Mouse (Mus musculus) CH12.LX (cell line): Measurements from ENCODE around the gene Ulk4. TPM values are rescaled to one million over a fixed set of nuclear protein-coding genes. Genes with fewer than 3 reads are reported as not detected.

Experiments
- DNase-seq: peaks from one replicate; pipeline ENCODE4 v3.0.0-alpha.2; 2013; ENCODE audit errors: extremely low read depth
- H3K27ac ChIP-seq: 2 replicates; pipeline ENCODE4 v1.5.1; 2012; ENCODE audit warnings: low read depth, mild to moderate bottlenecking, control low read depth, moderate library complexity; ENCODE audit not compliant: insufficient read depth
- H3K27me3 ChIP-seq: replicated peaks from 2 replicates; pipeline ENCODE3; 2012; ENCODE audit warnings: inconsistent platforms
- H3K36me3 ChIP-seq, 2 experiments: replicated peaks in 1 of 2; 2 replicates each; pipeline versions ENCODE3 to v1.6.1; 2012; ENCODE audit warnings: inconsistent platforms in 1 of 2, low read length in 1 of 2, mild to moderate bottlenecking in 1 of 2, mixed read lengths in 1 of 2, moderate library complexity in 1 of 2; ENCODE audit not compliant: control insufficient read depth in 1 of 2, insufficient read depth in 1 of 2
- H3K4me1 ChIP-seq, 2 experiments: 2 replicates each; pipeline ENCODE4 v1.6.1; 2012; ENCODE audit warnings: inconsistent platforms in 1 of 2, moderate library complexity in 1 of 2; ENCODE audit not compliant: insufficient read depth in 2 of 2, control insufficient read depth in 1 of 2
- H3K4me2 ChIP-seq: 2 replicates; pipeline ENCODE4 v1.6.1; 2012; ENCODE audit warnings: low read depth, mild to moderate bottlenecking, control low read depth; ENCODE audit not compliant: poor library complexity, insufficient read depth, severe bottlenecking
- H3K4me3 ChIP-seq, 3 experiments: fragments of 150-350 bp in 1 of 3; sonication (generic) in 1 of 3; replicated peaks in 1 of 3; 2 replicates each; pipeline versions ENCODE3 to v1.5.1; 2011 to 2012; ENCODE audit warnings: low read depth in 2 of 3, low read length in 2 of 3, mild to moderate bottlenecking in 2 of 3, moderate library complexity in 2 of 3, control low read depth in 1 of 3, improper control_type of control experiment in 1 of 3, inconsistent platforms in 1 of 3, mixed read lengths in 1 of 3; ENCODE audit not compliant: poor library complexity in 1 of 3
- H3K79me2 ChIP-seq: replicated peaks from 2 replicates; pipeline ENCODE4 v1.6.1; 2012; ENCODE audit warnings: mild to moderate bottlenecking, moderate library complexity; ENCODE audit not compliant: control insufficient read depth, poor library complexity, insufficient read depth, severe bottlenecking; ENCODE audit errors: extremely low read depth
- H3K9ac ChIP-seq: 2 replicates; pipeline ENCODE4 v1.6.1; 2012; ENCODE audit warnings: low read depth, mild to moderate bottlenecking, control low read depth, moderate library complexity; ENCODE audit not compliant: insufficient read depth
- H3K9me3 ChIP-seq: replicated peaks from 2 replicates; pipeline ENCODE3; 2012; ENCODE audit warnings: low read length, inconsistent platforms, mixed read lengths
- BHLHE40 ChIP-seq: IDR thresholded peaks from 2 replicates; pipeline ENCODE4 v1.6.1; 2011; ENCODE audit warnings: mild to moderate bottlenecking, low read depth, low read length, improper control_type of control experiment
- CHD1 ChIP-seq: IDR thresholded peaks from 2 replicates; pipeline ENCODE4 v1.6.1; 2012; ENCODE audit warnings: low read depth, low read length, improper control_type of control experiment, inconsistent platforms
- CHD2 ChIP-seq: IDR thresholded peaks from 2 replicates; pipeline ENCODE4 v1.6.1; 2011; ENCODE audit warnings: low read length, improper control_type of control experiment
- CTCF ChIP-seq, 2 experiments: IDR thresholded peaks in 1 of 2; conservative IDR thresholded peaks in 1 of 2; 2 replicates each; pipeline ENCODE4 v1.5.1; 2011 to 2012; ENCODE audit warnings: low read depth in 2 of 2, low read length in 2 of 2, improper control_type of control experiment in 1 of 2, inconsistent platforms in 1 of 2, mild to moderate bottlenecking in 1 of 2, moderate library complexity in 1 of 2
- E2F4 ChIP-seq: IDR thresholded peaks from 2 replicates; pipeline ENCODE4 v1.6.1; 2011; ENCODE audit warnings: low read depth, low read length, improper control_type of control experiment; ENCODE audit not compliant: insufficient replicate concordance
- ELF1 ChIP-seq: IDR thresholded peaks from 2 replicates; pipeline ENCODE4 v1.6.1; 2014; ENCODE audit warnings: low read depth, mild to moderate bottlenecking, inconsistent platforms, low read length, improper control_type of control experiment
- EP300 ChIP-seq: IDR thresholded peaks from 2 replicates; pipeline ENCODE4 v1.6.1; 2011; ENCODE audit warnings: low read length, improper control_type of control experiment
- ETS1 ChIP-seq: conservative IDR thresholded peaks from 2 replicates; pipeline ENCODE4 v1.6.1; 2012; ENCODE audit warnings: low read depth, mild to moderate bottlenecking, inconsistent platforms, low read length, improper control_type of control experiment, moderate library complexity
- HCFC1 ChIP-seq: IDR thresholded peaks from 2 replicates; pipeline ENCODE4 v1.6.1; 2012; ENCODE audit warnings: low read depth, mild to moderate bottlenecking, inconsistent platforms, low read length, improper control_type of control experiment
- IRF4 ChIP-seq: IDR thresholded peaks from 2 replicates; pipeline ENCODE4 v1.6.1; 2014; ENCODE audit warnings: low read depth, mild to moderate bottlenecking, inconsistent platforms, low read length, improper control_type of control experiment
- JUN ChIP-seq: IDR thresholded peaks from 2 replicates; pipeline ENCODE4 v1.6.1; 2011; ENCODE audit warnings: low read depth, mild to moderate bottlenecking, low read length, improper control_type of control experiment, moderate library complexity; ENCODE audit not compliant: insufficient read depth
- JUND ChIP-seq: conservative IDR thresholded peaks from 2 replicates; pipeline ENCODE4 v1.6.1; 2011; ENCODE audit warnings: low read depth, low read length, improper control_type of control experiment
- KAT2A ChIP-seq: IDR thresholded peaks from 2 replicates; pipeline ENCODE4 v1.6.1; 2012; ENCODE audit warnings: low read length, improper control_type of control experiment, inconsistent platforms; ENCODE audit not compliant: insufficient replicate concordance
- MAFK ChIP-seq: IDR thresholded peaks from 2 replicates; pipeline ENCODE4 v1.6.1; 2011; ENCODE audit warnings: low read length, improper control_type of control experiment; ENCODE audit not compliant: insufficient replicate concordance
- MAX ChIP-seq: IDR thresholded peaks from 2 replicates; pipeline ENCODE4 v1.6.1; 2011; ENCODE audit warnings: low read length, improper control_type of control experiment
- MAZ ChIP-seq: IDR thresholded peaks from 2 replicates; pipeline ENCODE4 v1.6.1; 2012; ENCODE audit warnings: low read depth, mild to moderate bottlenecking, inconsistent platforms, low read length, improper control_type of control experiment, moderate library complexity
- MEF2A ChIP-seq: IDR thresholded peaks from 2 replicates; pipeline ENCODE4 v1.6.1; 2014; ENCODE audit warnings: low read depth, mild to moderate bottlenecking, inconsistent platforms, low read length, improper control_type of control experiment, borderline replicate concordance
- MXI1 ChIP-seq: IDR thresholded peaks from 2 replicates; pipeline ENCODE4 v1.6.1; 2011; ENCODE audit warnings: mild to moderate bottlenecking, low read depth, low read length, improper control_type of control experiment
- MYC ChIP-seq: IDR thresholded peaks from 2 replicates; pipeline ENCODE4 v1.6.1; 2011; ENCODE audit warnings: low read depth, mild to moderate bottlenecking, improper control_type of control experiment, low read length
- NELFE ChIP-seq: IDR thresholded peaks from 2 replicates; pipeline ENCODE4 v1.6.1; 2011; ENCODE audit warnings: low read depth, low read length, improper control_type of control experiment
- NRF1 ChIP-seq: IDR thresholded peaks from 2 replicates; pipeline ENCODE4 v1.6.1; 2014; ENCODE audit warnings: low read depth, mild to moderate bottlenecking, inconsistent platforms, low read length, improper control_type of control experiment, moderate library complexity
- PAX5 ChIP-seq: IDR thresholded peaks from 2 replicates; pipeline ENCODE4 v1.6.1; 2012; ENCODE audit warnings: low read length, inconsistent platforms, mixed read lengths
- POLR2A ChIP-seq: IDR thresholded peaks from 2 replicates; pipeline ENCODE4 v1.6.1; 2011; ENCODE audit warnings: low read depth, mild to moderate bottlenecking, improper control_type of control experiment, low read length
- RAD21 ChIP-seq: IDR thresholded peaks from 2 replicates; pipeline ENCODE4 v1.6.1; 2011; ENCODE audit warnings: low read depth, mild to moderate bottlenecking, low read length, improper control_type of control experiment, moderate library complexity
- RCOR1 ChIP-seq: conservative IDR thresholded peaks from 2 replicates; pipeline ENCODE4 v1.6.1; 2012; ENCODE audit warnings: low read depth, mild to moderate bottlenecking, inconsistent platforms, low read length, improper control_type of control experiment
- SIN3A ChIP-seq: IDR thresholded peaks from 2 replicates; pipeline ENCODE4 v1.6.1; 2012; ENCODE audit warnings: low read length, improper control_type of control experiment, inconsistent platforms
- SMC3 ChIP-seq: IDR thresholded peaks from 2 replicates; pipeline ENCODE4 v1.6.1; 2011; ENCODE audit warnings: low read depth, low read length, improper control_type of control experiment
- TBP ChIP-seq: conservative IDR thresholded peaks from 2 replicates; pipeline ENCODE4 v1.6.1; 2011; ENCODE audit warnings: low read depth, low read length, improper control_type of control experiment
- TCF12 ChIP-seq: IDR thresholded peaks from 2 replicates; pipeline ENCODE4 v1.6.1; 2014; ENCODE audit warnings: low read depth, mild to moderate bottlenecking, inconsistent platforms, low read length, improper control_type of control experiment
- UBTF ChIP-seq: IDR thresholded peaks from 2 replicates; pipeline ENCODE4 v1.6.1; 2012; ENCODE audit warnings: low read depth, mild to moderate bottlenecking, inconsistent platforms, low read length, improper control_type of control experiment, moderate library complexity
- USF1 ChIP-seq: IDR thresholded peaks from 2 replicates; pipeline ENCODE4 v1.6.1; 2014; ENCODE audit warnings: low read depth, mild to moderate bottlenecking, inconsistent platforms, low read length, improper control_type of control experiment
- USF2 ChIP-seq: conservative IDR thresholded peaks from 2 replicates; pipeline ENCODE4 v1.6.1; 2011; ENCODE audit warnings: low read depth, low read length, improper control_type of control experiment
- ZC3H11A ChIP-seq: IDR thresholded peaks from 2 replicates; pipeline ENCODE4 v1.6.1; 2012; ENCODE audit warnings: low read depth, mild to moderate bottlenecking, inconsistent platforms, low read length, improper control_type of control experiment
- ZKSCAN1 ChIP-seq: IDR thresholded peaks from 2 replicates; pipeline ENCODE4 v1.6.1; 2012; ENCODE audit warnings: low read depth, inconsistent platforms, low read length, improper control_type of control experiment, borderline replicate concordance
- ZMIZ1 ChIP-seq: IDR thresholded peaks from 2 replicates; pipeline ENCODE4 v1.6.1; 2012; ENCODE audit warnings: low read depth, mild to moderate bottlenecking, inconsistent platforms, low read length, improper control_type of control experiment
- ZNF384 ChIP-seq: IDR thresholded peaks from 2 replicates; pipeline ENCODE4 v1.6.1; 2012; ENCODE audit warnings: low read depth, low read length, improper control_type of control experiment, inconsistent platforms
- dilution Hi-C: fragments of 300-500 bp; cut with MboI; formaldehyde crosslinking; loops from 2 replicates; pipeline ENCODE4 v1.14.3; 2020; ENCODE audit warnings: low sequenced_read_pairs; ENCODE audit not compliant: extremely low pct_unique_long_range_greater_than_20kb, extremely low pct_ligation_motif_present
- in situ Hi-C: fragments of 300-500 bp; cut with MboI; formaldehyde crosslinking; loops from 3 replicates; pipeline ENCODE4 v1.14.3; 2019; ENCODE audit warnings: low sequenced_read_pairs, low pct_ligation_motif_present, low pct_unique_long_range_greater_than_20kb, mixed read lengths
- polyA plus RNA-seq: library from polyadenylated mRNA; unstranded; fragments of >175 nt; gene quantifications from 2 replicates; pipeline ENCODE4 v1.2.1, GENCODE M21; 2012; ENCODE audit warnings: low read depth; ENCODE audit not compliant: insufficient read length
- total RNA-seq, 2 experiments: library from RNA; depleted of rRNA; stranded (reverse); fragments of 300-350 nt in 1 of 2; fragments of >200 nt in 1 of 2; gene quantifications; 2 replicates each; pipeline ENCODE4 v1.2.3; 2012 to 2014

Gene Ulk4
- total and polyA plus RNA-seq, 3 experiments, result 1.6 to 25.8 (median 18.5) TPM

- H3K4me1 ChIP-seq, result peaks cover 28 to 71% of the 10 kb centered on the region in 2 experiments
- H3K27ac ChIP-seq, result peak overlapping the region; percentile 85
- peak; percentile 94 for DNase-seq
- no peaks in the 10 kb centered on the region for H3K27me3 ChIP-seq
- in situ Hi-C loops, result no loop called here
- H3K9ac ChIP-seq, result peak overlapping the region; percentile 75
- H3K4me2 ChIP-seq, result peak overlapping the region; percentile 67
- H3K36me3 ChIP-seq, result peaks cover 0 to 34% of the 10 kb centered on the region in 2 experiments
- H3K4me3 ChIP-seq, result peak overlapping the region; percentile 55 to 68 (median 66)
- peaks cover 23% of the 10 kb centered on the region for H3K79me2 ChIP-seq
- H3K9me3 ChIP-seq, result peaks cover 5% of the 10 kb centered on the region
- dilution Hi-C loops, result no loop called here
- TF ChIP-seq ELF1 (peak; percentile 54; the same call in 1 of the 2 replicates), ZMIZ1 (peak; percentile 33; the same call in 1 of the 2 replicates), SIN3A (peak; percentile 77), RAD21 (no peak; the same call in 1 of the 2 replicates), JUND (peak; percentile 25; the same call in 1 of the 2 replicates), CHD1 (no peak), BHLHE40 (peak; percentile 97), TCF12 (peak; percentile 91), ETS1 (peak; percentile 96), JUN (peak; percentile 78), CTCF (conservative IDR thresholded peaks at IDR 0.05 in 1 of 2, IDR thresholded peaks at IDR 0.05 in 1 of 2; ENCODE audit: low read depth in 2 of 2, low read length in 2 of 2) (no peak), NELFE (peak; percentile 31; the same call in 1 of the 2 replicates), MAFK (no peak), MAZ (peak; percentile 76), TBP (peak; percentile 81), MXI1 (peak; percentile 82), E2F4 (no peak), KAT2A (0 out of 2 replicates have a peak, but pooled peaks have one; percentile 54), HCFC1 (peak; percentile 55), PAX5 (no peak), MEF2A (peak; percentile 96), CHD2 (peak; percentile 95), SMC3 (no peak), MAX (peak; percentile 93), MYC (peak; percentile 35; the same call in 1 of the 2 replicates), EP300 (peak; percentile 84), USF1 (peak; percentile 94), POLR2A (peak; percentile 61), ZNF384 (peak; percentile 33; the same call in 1 of the 2 replicates), IRF4 (peak; percentile 86), RCOR1 (peak; percentile 81; the same call in 1 of the 2 replicates), NRF1 (no peak; the same call in 1 of the 2 replicates), UBTF (no peak), USF2 (peak; percentile 95), ZKSCAN1 (no peak), ZC3H11A (no peak)
Measured at GRCm38 (mm10) chr9:121313656-121314374, 36.8 kb upstream of the Ulk4 start.
